Mouse (Mus musculus): ENCODE data around the gene Camk2b.
"Not testable (repeated sequence)": the region's sequence is repeated elsewhere in the genome, so short reads cannot be mapped to it uniquely, and the experiment has no call there.

Camk2b gene

GRCm38 (mm10) chr11:6066176-6066575, at the start of gene Camk2b:
Gene Camk2b (minus strand): TSS chr11:6066362.
- DNase-seq (ENCODE audit: low read depth, low spot score) = no peak

GRCm38 (mm10) chr11:6111734-6112484, 45.7 kb upstream of the Camk2b start:
- DNase-seq (ENCODE audit: low read depth, low spot score) = no peak

- DNase-seq (ENCODE audit: low read depth, low spot score) = no peak
Measured at GRCm38 (mm10) chr11:6109990-6110389, 43.8 kb upstream of the Camk2b start.

GRCm38 (mm10) chr11:6108296-6108695, 42.1 kb upstream of the Camk2b start:
- DNase-seq (ENCODE audit: low read depth, low spot score) = no peak

- no peak for DNase-seq (ENCODE audit: low read depth, low spot score)
Measured at GRCm38 (mm10) chr11:6107722-6108121, 41.6 kb upstream of the Camk2b start.

GRCm38 (mm10) chr11:6104734-6105133, 38.6 kb upstream of the Camk2b start:
- no peak for DNase-seq (ENCODE audit: low read depth, low spot score)

GRCm38 (mm10) chr11:6096637-6097036, 30.5 kb upstream of the Camk2b start:
- DNase-seq (ENCODE audit: low read depth, low spot score) = not testable (repeated sequence)

GRCm38 (mm10) chr11:6086991-6087390, 20.8 kb upstream of the Camk2b start:
- DNase-seq (ENCODE audit: low read depth, low spot score) = no peak

- no peak for DNase-seq (ENCODE audit: low read depth, low spot score)
Measured at GRCm38 (mm10) chr11:6078737-6079136, 12.6 kb upstream of the Camk2b start.

GRCm38 (mm10) chr11:6075618-6076066, 9.5 kb upstream of the Camk2b start:
- no peak for DNase-seq (ENCODE audit: low read depth, low spot score)

GRCm38 (mm10) chr11:6068181-6068957, 2.2 kb upstream of the Camk2b start:
- DNase-seq (ENCODE audit: low read depth, low spot score) = no peak

- no peak for DNase-seq (ENCODE audit: low read depth, low spot score)
Measured at GRCm38 (mm10) chr11:6067160-6067559, 998 bp upstream of the Camk2b start.

GRCm38 (mm10) chr11:6065551-6066121, 526 bp downstream of the Camk2b start:
- DNase-seq (ENCODE audit: low read depth, low spot score) = no peak

- DNase-seq (ENCODE audit: low read depth, low spot score) = no peak
Measured at GRCm38 (mm10) chr11:6065046-6065521, 1.1 kb downstream of the Camk2b start.

GRCm38 (mm10) chr11:6064215-6065045, 1.7 kb downstream of the Camk2b start:
- no peak for DNase-seq (ENCODE audit: low read depth, low spot score)

- no peak for DNase-seq (ENCODE audit: low read depth, low spot score)
Measured at GRCm38 (mm10) chr11:6063501-6064214, 2.5 kb downstream of the Camk2b start.

- DNase-seq (ENCODE audit: low read depth, low spot score) = no peak
Measured at GRCm38 (mm10) chr11:6063065-6063464, 3.1 kb downstream of the Camk2b start.

- no peak for DNase-seq (ENCODE audit: low read depth, low spot score)
Measured at GRCm38 (mm10) chr11:6062329-6062728, 3.8 kb downstream of the Camk2b start.

- no peak for DNase-seq (ENCODE audit: low read depth, low spot score)
Measured at GRCm38 (mm10) chr11:6061891-6062290, 4.3 kb downstream of the Camk2b start.

- no peak for DNase-seq (ENCODE audit: low read depth, low spot score)
Measured at GRCm38 (mm10) chr11:6059162-6059561, 7.0 kb downstream of the Camk2b start.

- DNase-seq (ENCODE audit: low read depth, low spot score) = peak; percentile 83
Measured at GRCm38 (mm10) chr11:6053386-6053785, 12.8 kb downstream of the Camk2b start.
